Mouse (Mus musculus) neural tube, embryonic 15.5 days (tissue): ENCODE results near the gene Vti1b. TPM values are rescaled to one million over a fixed set of nuclear protein-coding genes. Genes with fewer than 3 reads are reported as not detected.

Experiments
- ATAC-seq: fragments of 200-750 bp; cut with Nextera tagmentation; 2 replicates; pipeline ENCODE4 v1.8.0; 2017; ENCODE audit warnings: mild to moderate bottlenecking, moderate TSS enrichment, moderate library complexity; ENCODE audit not compliant: low FRiP score
- H3K27ac ChIP-seq: fragments of 300-500 bp; sonication (generic); replicated peaks from 2 replicates; pipeline ENCODE4 v1.5.1; 2015; ENCODE audit warnings: mild to moderate bottlenecking, inconsistent platforms
- H3K27me3 ChIP-seq: fragments of 300-500 bp; sonication (generic); replicated peaks from 2 replicates; pipeline ENCODE4 v1.6.1; 2015; ENCODE audit warnings: inconsistent platforms
- H3K36me3 ChIP-seq: fragments of 300-500 bp; sonication (generic); 2 replicates; pipeline ENCODE4 v1.6.1; 2015; ENCODE audit warnings: inconsistent platforms
- H3K4me1 ChIP-seq: fragments of 300-500 bp; sonication (generic); 2 replicates; pipeline ENCODE4 v1.6.1; 2015; ENCODE audit warnings: inconsistent platforms
- H3K4me2 ChIP-seq: fragments of 300-500 bp; sonication (generic); 2 replicates; pipeline ENCODE4 v1.6.1; 2015; ENCODE audit warnings: inconsistent platforms, mild to moderate bottlenecking, moderate library complexity
- H3K4me3 ChIP-seq: fragments of 300-500 bp; sonication (generic); replicated peaks from 2 replicates; pipeline ENCODE4 v1.5.1; 2015; ENCODE audit warnings: mild to moderate bottlenecking, inconsistent platforms
- H3K9ac ChIP-seq: fragments of 300-500 bp; sonication (generic); replicated peaks from 2 replicates; pipeline ENCODE4 v1.6.1; 2015; ENCODE audit warnings: mild to moderate bottlenecking, inconsistent platforms
- H3K9me3 ChIP-seq: fragments of 300-500 bp; sonication (generic); replicated peaks from 2 replicates; pipeline ENCODE4 v1.6.1; 2016; ENCODE audit warnings: inconsistent platforms
- WGBS: fragments of 180-500 bp; shearing (Covaris S2); methylation state at CpG from one replicate; pipeline ENCODE4 v1.1.7; 2015; ENCODE audit warnings: mixed read lengths; 5-methylcytosine and 5-hydroxymethylcytosine counted together
- polyA plus RNA-seq: library from polyadenylated mRNA; unstranded; fragments of >200 nt; fragmentation: Nextera tagmentation; extraction: Ambion mirVana; gene quantifications from 2 replicates; pipeline ENCODE4 v1.2.1, GENCODE M21; 2015

Vti1b gene
- polyA plus RNA-seq, 1 experiment from 2014 or later, result 241 TPM

DNA sequence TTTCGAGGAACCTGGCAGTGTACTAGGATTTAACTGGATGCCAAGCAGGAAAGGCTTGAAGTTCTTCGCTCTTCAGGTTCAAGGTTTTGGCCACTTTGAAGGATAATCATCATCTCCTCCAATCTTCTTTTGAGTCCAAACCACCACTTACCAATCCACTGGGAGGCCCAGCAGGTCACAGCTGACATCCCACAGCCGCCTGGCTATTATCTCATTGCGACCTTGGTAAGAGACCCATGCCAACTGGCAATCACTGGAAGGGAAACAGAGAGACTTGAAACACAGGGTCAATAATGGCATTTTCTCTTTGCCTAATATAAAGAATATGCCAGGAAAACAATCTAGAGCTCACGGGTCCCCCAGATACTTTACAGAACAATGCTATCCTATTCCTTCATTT is 3.5 kb upstream of the Vti1b start:
- peaks cover 35% of the 10 kb centered on the region for H3K36me3 ChIP-seq
- no peak for ATAC-seq
- no peaks in the 10 kb centered on the region for H3K9me3 ChIP-seq
- H3K4me1 ChIP-seq, result peaks cover 10% of the 10 kb centered on the region
- no peak overlapping the region for H3K9ac ChIP-seq
- 95% methylated on average over 5 of the region's 5 CpGs for WGBS
- H3K4me2 ChIP-seq, result no peak overlapping the region
- H3K4me3 ChIP-seq, result no peak overlapping the region
- no peaks in the 10 kb centered on the region for H3K27me3 ChIP-seq
- H3K27ac ChIP-seq, result no peak overlapping the region

DNA sequence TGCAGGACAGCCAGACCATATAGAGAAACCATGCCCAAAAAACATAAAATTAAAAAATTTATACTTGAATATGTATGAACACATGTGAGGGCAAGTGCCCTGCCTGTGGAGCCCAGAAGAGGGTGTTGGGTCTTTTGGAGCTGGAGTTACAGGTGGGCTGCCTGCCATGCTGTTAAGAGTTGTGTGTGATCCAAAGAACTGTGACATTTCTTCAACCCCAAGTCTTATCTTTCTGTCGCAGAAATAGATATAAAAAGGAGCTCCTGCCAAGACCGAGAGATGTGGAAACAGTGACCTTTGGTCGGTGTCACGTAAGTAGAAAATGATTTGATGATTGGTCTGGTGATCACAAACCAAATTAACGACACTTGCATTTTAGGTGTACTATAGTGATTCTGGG is 1.3 kb upstream of the Vti1b start:
- no peak overlapping the region for H3K4me2 ChIP-seq
- no peak overlapping the region for H3K9ac ChIP-seq
- H3K27me3 ChIP-seq, result no peaks in the 10 kb centered on the region
- peaks cover 24% of the 10 kb centered on the region for H3K4me1 ChIP-seq
- H3K9me3 ChIP-seq, result no peaks in the 10 kb centered on the region
- no peak for ATAC-seq
- peaks cover 26% of the 10 kb centered on the region for H3K36me3 ChIP-seq
- no peak overlapping the region for H3K27ac ChIP-seq
- H3K4me3 ChIP-seq, result no peak overlapping the region
- WGBS, result 88% methylated on average over 5 of the region's 5 CpGs

DNA sequence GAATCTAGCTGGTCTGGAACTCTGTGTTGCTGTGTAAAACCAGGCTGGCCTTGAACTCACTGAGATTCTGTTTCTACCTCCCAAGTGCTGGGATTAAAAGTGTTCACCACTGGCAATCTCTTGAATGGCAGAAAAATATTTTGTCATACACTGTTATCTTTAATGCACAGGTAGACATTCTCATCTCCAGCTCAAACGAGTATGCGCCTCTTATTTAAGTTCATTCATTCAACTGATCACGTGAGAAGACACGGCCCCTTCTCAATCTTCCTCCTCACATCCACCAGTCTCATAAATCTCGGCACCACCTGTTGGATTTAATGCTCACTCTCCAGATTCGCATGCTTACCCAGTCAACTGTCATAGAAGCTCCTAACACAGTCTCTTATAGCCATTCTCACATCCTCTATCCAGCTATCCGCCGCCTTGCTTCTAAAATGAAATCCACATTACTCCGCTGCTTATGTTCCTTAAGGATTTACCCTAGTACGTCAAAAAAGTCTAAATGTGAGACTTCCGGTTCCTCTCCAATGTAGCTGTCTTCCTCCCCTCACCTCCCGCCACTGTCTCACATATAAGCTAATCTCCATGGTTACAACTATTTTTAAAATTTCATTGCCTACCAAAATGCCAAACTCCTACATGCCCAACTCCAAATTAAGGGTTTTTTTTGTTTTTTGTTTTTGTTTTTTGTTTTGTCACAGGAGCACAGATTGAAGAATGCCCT is 1.0 kb downstream of the Vti1b start:
- peaks cover 17% of the 10 kb centered on the region for H3K36me3 ChIP-seq
- H3K4me2 ChIP-seq, result peak overlapping the region; percentile 83
- peak overlapping the region; percentile 88 for H3K4me3 ChIP-seq
- no peaks in the 10 kb centered on the region for H3K9me3 ChIP-seq
- peaks cover 26% of the 10 kb centered on the region for H3K4me1 ChIP-seq
- no peaks in the 10 kb centered on the region for H3K27me3 ChIP-seq
- H3K27ac ChIP-seq, result peak overlapping the region; percentile 98
- no peak for ATAC-seq
- 29% methylated on average over 12 of the region's 12 CpGs for WGBS
- H3K9ac ChIP-seq, result peak overlapping the region; percentile 84

DNA sequence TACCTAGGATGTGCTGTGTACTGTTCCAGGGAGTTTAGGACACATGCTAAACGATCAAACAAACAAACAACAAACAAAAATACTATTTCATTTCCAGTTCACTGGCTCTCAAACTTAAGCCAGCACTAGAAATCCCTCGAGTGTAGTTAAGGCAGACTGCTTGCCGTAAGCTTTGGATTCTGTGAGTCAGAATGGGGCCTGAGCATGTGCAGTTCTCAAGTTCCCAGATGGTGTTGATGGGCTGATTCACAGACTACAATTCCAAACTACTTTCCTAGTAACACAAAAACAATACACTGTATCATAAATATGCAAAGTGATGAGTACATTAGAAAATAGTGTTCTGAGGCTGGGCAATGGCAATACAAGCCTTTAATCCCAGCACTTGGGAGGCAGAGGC is 2.0 kb downstream of the Vti1b start:
- WGBS, result 60% methylated on average over 3 of the region's 3 CpGs
- Histone ChIP-seq H3K9me3 (no peaks in the 10 kb centered on the region), H3K9ac (no peak overlapping the region), H3K4me2 (no peak overlapping the region), H3K36me3 (peaks cover 16% of the 10 kb centered on the region), H3K4me1 (peaks cover 26% of the 10 kb centered on the region), H3K4me3 (no peak overlapping the region), H3K27me3 (no peaks in the 10 kb centered on the region), H3K27ac (no peak overlapping the region)
- ATAC-seq, result no peak

DNA sequence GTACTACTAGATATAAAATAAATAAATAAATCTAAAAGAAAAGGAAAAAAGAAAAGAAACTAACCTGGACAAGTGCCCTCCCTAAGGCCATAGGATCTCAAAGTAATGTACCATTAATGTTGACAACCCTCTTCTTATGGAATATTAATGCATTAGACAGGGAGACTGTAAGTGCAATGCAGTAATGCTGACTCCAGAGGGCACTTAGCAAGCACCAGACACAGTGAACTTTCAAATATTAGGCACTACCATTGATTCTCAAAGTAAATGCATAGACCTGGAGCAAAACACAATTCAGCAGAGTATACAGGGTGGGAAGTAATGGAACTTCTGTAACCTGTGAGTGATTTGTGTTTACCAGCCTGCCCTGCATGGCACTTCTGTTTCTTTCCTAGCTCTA is 3.3 kb downstream of the Vti1b start:
- no peaks in the 10 kb centered on the region for H3K27me3 ChIP-seq
- peaks cover 26% of the 10 kb centered on the region for H3K4me1 ChIP-seq
- ATAC-seq, result no peak
- no peaks in the 10 kb centered on the region for H3K9me3 ChIP-seq
- no peak overlapping the region for H3K27ac ChIP-seq
- peaks cover 18% of the 10 kb centered on the region for H3K36me3 ChIP-seq
- no peak overlapping the region for H3K9ac ChIP-seq
- no peak overlapping the region for H3K4me2 ChIP-seq
- H3K4me3 ChIP-seq, result no peak overlapping the region

DNA sequence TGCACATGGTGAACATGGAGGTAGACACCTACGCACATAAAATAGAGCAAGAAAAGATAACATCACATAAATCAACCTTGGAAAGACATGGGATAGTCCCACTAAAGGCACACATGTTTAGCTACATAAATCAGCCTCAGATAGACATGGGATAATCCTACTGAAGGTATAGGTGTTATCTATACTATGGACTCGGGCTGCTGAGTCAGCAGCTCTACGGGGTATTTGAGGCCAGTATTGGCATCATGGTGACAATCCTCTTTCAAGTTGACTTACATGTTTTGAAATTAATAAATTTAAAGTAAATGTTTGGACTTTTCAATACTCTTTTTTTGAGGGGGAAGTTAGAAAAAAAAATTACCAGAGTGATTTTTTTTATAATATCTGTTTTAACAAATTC is 9.6 kb downstream of the Vti1b start:
- Histone ChIP-seq H3K4me2 (no peak overlapping the region), H3K36me3 (peaks cover 72% of the 10 kb centered on the region), H3K9ac (no peak overlapping the region), H3K9me3 (no peaks in the 10 kb centered on the region), H3K4me1 (no peaks in the 10 kb centered on the region), H3K27ac (no peak overlapping the region), H3K27me3 (no peaks in the 10 kb centered on the region), H3K4me3 (no peak overlapping the region)
- WGBS, result 97% methylated on average over 3 of the region's 3 CpGs
- no peak for ATAC-seq

DNA sequence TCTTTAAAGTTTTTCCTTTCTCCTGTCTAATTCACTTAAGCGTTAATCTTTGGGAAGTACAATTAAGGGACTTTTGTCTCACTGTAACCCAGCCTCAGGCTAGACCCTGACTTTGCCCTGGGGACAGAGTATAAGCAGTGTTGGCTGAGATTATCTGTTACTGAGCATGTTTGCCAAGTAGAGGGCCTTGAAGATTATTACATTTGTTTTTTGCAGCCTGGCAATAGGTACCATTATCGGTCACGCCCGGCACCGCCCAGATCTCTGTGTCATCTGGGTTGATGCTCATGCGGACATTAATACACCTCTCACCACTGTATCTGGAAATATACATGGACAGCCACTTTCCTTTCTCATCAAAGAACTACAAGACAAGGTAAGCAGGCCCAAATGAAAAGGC is 22.8 kb downstream of the Vti1b start:
- Histone ChIP-seq H3K9me3 (no peaks in the 10 kb centered on the region), H3K36me3 (peaks cover 31% of the 10 kb centered on the region), H3K4me1 (no peaks in the 10 kb centered on the region), H3K4me3 (no peak overlapping the region), H3K27ac (no peak overlapping the region), H3K9ac (no peak overlapping the region), H3K27me3 (no peaks in the 10 kb centered on the region), H3K4me2 (no peak overlapping the region)
- 95% methylated on average over 6 of the region's 6 CpGs for WGBS
- no peak for ATAC-seq

DNA sequence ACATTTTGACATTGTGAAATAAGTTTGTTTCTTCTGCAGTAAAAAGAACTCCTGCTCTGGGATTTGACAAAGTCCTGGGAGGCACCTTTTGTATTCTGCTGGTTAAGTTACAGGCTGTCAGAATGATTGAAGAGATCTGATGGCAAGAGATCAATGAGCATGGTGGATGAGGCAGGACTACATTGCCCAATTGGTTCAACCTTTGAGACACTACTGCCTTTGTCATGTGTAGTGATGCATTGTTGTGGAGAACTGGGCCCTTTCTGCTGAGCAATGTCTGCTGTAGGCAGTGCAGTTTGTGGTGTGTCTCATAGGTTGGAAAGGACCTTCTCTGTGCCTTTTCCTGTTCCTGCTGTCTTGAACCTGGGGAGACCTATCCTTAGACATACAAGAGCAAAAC is 31.1 kb downstream of the Vti1b start:
- H3K9ac ChIP-seq, result no peak overlapping the region
- no peak overlapping the region for H3K27ac ChIP-seq
- no peaks in the 10 kb centered on the region for H3K4me1 ChIP-seq
- no peaks in the 10 kb centered on the region for H3K36me3 ChIP-seq
- no peaks in the 10 kb centered on the region for H3K27me3 ChIP-seq
- no peaks in the 10 kb centered on the region for H3K9me3 ChIP-seq
- ATAC-seq, result no peak
- no peak overlapping the region for H3K4me2 ChIP-seq
- no peak overlapping the region for H3K4me3 ChIP-seq

DNA sequence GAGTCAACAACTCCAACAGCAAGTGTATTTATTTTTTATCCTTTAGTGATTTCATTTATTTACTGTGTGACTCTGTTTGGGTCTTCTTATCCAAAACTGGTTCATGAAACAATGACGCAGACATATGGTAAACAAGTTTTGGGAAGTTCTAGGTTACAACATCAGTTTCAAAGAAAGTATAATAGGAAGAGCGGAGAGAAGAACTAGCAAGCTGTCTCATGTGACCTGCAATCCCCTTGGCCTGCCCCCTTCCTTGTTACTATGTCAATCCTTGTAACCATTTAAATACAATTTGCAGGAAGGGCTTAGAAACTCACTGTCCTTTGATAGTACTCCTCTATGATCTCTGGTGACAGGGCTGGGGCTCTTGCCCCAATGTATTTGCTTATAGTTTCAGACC is 31.7 kb downstream of the Vti1b start:
- H3K9me3 ChIP-seq, result no peaks in the 10 kb centered on the region
- WGBS, result 92% methylated on average over 2 of the region's 2 CpGs
- no peak for ATAC-seq
- H3K27ac ChIP-seq, result no peak overlapping the region
- no peak overlapping the region for H3K4me3 ChIP-seq
- H3K4me2 ChIP-seq, result no peak overlapping the region
- no peak overlapping the region for H3K9ac ChIP-seq
- no peaks in the 10 kb centered on the region for H3K4me1 ChIP-seq
- H3K36me3 ChIP-seq, result no peaks in the 10 kb centered on the region
- no peaks in the 10 kb centered on the region for H3K27me3 ChIP-seq

DNA sequence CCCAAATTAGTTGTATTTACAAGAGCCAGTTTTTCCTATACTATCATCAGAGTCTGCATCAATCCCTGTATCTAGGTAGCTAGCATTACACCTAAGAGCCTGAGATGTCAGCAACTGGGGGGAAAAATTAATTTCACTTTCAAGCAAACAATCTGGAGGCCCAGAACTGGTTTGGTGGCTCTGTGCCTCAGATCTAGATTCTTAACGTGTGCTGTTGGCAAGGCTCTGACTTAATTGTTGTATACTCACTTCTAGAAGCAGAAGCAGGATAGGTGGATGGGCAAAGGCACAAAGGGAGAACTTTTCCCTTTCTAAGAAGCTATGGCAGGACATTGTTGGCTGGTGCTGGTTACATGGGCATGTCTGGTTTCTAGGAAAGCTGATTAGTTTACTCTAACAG is 33.0 kb downstream of the Vti1b start:
- H3K4me3 ChIP-seq, result no peak overlapping the region

DNA sequence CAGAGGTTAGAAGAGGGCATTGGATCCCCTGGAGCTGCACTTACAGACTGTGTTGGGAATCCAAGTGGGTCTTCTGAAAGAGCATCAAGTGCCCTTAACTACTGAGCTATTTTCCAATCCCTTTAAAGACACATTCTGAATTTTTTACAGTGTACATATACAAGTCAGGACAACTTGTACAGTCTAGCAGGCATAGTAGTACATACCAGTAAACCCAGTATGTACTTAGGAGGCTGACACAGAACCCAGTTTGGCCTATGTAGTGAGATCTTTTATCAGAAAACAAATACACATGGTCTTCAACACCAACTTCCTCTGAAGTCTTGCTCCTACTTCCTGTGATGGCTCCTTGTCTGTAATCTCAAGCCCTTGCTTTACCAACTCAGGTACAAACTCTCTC is 33.5 kb downstream of the Vti1b start:
- Histone ChIP-seq H3K4me3 (no peak overlapping the region), H3K4me1 (0 out of 2 replicates have a peak, but pooled peaks cover 3% of the 10 kb centered on the region), H3K4me2 (no peak overlapping the region), H3K9ac (no peak overlapping the region), H3K9me3 (no peaks in the 10 kb centered on the region), H3K36me3 (no peaks in the 10 kb centered on the region), H3K27me3 (no peaks in the 10 kb centered on the region), H3K27ac (no peak overlapping the region)
- no peak for ATAC-seq

More for the DNA sequence above, 33.0 kb downstream of the Vti1b start:
- ATAC-seq, result no peak
- Histone ChIP-seq H3K27me3 (no peaks in the 10 kb centered on the region), H3K27ac (no peak overlapping the region), H3K4me1 (0 out of 2 replicates have a peak, but pooled peaks cover 3% of the 10 kb centered on the region), H3K9ac (no peak overlapping the region), H3K36me3 (no peaks in the 10 kb centered on the region), H3K4me2 (no peak overlapping the region), H3K9me3 (no peaks in the 10 kb centered on the region)
- WGBS, result 61% methylated on average over 1 of the region's 1 CpGs

DNA sequence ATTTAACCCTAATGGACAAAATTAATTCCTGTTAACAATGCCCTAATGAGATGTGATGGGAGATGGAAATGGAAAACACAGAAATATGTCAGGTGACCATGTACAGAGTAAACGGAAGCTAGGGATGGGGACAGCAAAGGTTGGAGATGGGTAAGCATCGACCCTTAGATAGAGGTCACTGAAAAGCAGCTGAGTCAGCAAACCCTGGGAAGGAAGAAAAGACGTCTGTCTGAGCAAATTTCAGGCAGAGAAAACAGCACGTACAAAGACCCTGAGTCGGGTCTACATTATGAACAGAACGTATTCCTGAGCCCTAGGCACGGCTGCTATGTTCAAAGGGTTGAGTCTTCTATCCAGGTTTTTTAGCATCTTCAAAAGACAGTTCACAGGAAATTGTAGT is 35.5 kb downstream of the Vti1b start:
- no peak for ATAC-seq

DNA sequence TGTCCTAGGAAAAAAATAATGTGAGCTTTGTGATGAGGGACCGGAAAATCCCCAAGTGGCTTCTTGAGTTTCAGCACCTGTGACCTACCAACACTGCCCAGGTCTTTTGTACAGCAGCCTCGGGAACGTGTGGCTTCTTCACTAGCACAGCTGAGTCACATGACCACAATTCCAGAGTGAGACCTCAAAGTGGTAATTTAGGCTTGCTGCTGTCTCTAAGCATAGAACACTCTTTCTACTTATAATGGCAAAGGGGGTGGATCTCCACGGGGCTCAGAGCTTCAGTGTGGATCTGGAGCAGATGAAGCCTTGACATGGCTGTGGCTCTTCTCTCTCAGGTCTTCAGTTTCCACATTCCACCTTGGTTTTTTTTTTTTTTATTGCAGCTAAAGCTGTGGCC is 37.4 kb downstream of the Vti1b start:
- Histone ChIP-seq H3K27ac (no peak overlapping the region), H3K9ac (no peak overlapping the region), H3K4me1 (peaks cover 22% of the 10 kb centered on the region), H3K27me3 (peaks cover 13% of the 10 kb centered on the region), H3K36me3 (no peaks in the 10 kb centered on the region), H3K4me2 (no peak overlapping the region), H3K9me3 (no peaks in the 10 kb centered on the region), H3K4me3 (no peak overlapping the region)
- 36% methylated on average over 4 of the region's 4 CpGs for WGBS
- ATAC-seq, result no peak

More for the DNA sequence above, 35.5 kb downstream of the Vti1b start:
- Histone ChIP-seq H3K4me2 (no peak overlapping the region), H3K4me1 (peaks cover 5% of the 10 kb centered on the region), H3K27me3 (peaks cover 2% of the 10 kb centered on the region), H3K9ac (no peak overlapping the region), H3K36me3 (no peaks in the 10 kb centered on the region), H3K27ac (no peak overlapping the region), H3K9me3 (no peaks in the 10 kb centered on the region), H3K4me3 (no peak overlapping the region)
- WGBS, result 75% methylated on average over 7 of the region's 7 CpGs
